Mouse (Mus musculus) neutrophil, adult 5-6 weeks (primary cell): ENCODE data around the gene Hhat. TPM values are rescaled to one million over a fixed set of nuclear protein-coding genes. Genes with fewer than 3 reads are reported as not detected.

ENCODE experiments used
- ATAC-seq: fragments of 151-379, 151-347 bp; 2 replicates; pipeline ENCODE4 v1.8.0; 2017; ENCODE audit warnings: mild to moderate bottlenecking, moderate TSS enrichment; ENCODE audit not compliant: insufficient number of reproducible peaks, poor library complexity, low FRiP score, severe bottlenecking; ENCODE audit errors: extremely low read depth
- total RNA-seq: library from RNA; stranded (forward); fragments of 200-1000 nt; gene quantifications from 2 replicates; pipeline ENCODE4 v1.2.3, GENCODE M21; 2017

The Hhat gene
- total RNA-seq, 1 experiment from 2014 or later, result 3.7 TPM

DNA sequence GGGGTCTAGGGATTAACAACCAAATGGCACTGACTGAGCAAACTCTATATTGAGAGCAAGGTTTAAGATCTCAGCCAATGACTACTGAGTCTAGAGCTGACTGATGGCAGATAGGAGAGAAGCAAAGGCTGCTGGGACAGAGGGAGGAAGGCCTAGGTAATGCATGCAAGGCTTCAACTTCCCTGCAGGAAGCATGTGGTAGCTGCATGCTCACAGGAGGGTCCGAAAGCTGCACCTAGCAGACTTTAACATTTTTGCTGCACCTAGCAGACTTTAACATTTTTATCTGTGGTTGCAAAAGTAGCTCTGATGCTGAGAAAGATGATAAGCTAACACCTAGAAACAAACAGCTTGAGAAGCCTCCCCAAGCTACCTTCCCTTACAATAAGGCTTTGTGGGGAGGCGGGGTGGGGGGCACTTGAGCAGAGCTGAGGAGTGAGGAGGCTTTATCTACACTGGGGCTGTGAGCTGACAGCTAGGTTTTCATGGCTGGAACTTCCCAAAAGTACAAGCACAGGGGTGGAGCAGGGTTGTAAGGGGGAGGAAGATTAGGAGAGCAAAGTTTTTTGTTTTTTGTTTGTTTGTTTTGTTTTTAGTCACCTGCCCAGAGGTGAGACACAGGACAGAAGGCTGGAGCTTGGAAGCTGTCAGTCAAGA, 239.4 kb downstream of the Hhat start:
- ATAC-seq, result no peak

DNA sequence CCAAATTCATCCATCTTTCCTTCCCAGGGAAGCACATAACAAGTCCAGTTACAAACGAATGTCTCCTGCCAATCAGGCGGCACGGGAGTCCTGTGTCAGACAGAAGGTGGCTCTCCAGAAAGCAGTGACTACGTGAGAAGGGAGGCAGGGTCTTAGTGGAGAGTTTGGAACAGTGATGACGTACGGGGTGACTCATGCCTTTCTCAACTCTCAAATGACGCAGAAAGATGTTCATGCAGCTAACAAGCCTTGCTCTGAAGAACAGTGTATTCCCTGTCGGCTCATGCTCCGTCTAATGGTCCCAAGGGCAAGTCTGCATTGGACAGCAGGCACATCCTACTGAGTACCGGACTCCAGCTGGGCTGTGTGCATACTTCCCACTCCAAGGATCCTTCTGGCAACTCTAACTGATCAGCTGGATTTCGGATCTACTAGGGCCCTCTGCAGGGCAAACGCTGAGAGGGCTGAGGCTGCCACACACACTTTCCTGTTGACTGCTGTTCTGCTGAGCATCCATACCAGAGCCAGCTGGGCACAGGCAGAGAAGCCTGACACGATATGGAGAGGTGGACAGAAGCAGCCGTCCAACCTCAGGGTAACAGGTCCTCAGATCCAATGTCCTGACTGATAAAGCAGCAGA, 245.2 kb downstream of the Hhat start:
- no peak for ATAC-seq

DNA sequence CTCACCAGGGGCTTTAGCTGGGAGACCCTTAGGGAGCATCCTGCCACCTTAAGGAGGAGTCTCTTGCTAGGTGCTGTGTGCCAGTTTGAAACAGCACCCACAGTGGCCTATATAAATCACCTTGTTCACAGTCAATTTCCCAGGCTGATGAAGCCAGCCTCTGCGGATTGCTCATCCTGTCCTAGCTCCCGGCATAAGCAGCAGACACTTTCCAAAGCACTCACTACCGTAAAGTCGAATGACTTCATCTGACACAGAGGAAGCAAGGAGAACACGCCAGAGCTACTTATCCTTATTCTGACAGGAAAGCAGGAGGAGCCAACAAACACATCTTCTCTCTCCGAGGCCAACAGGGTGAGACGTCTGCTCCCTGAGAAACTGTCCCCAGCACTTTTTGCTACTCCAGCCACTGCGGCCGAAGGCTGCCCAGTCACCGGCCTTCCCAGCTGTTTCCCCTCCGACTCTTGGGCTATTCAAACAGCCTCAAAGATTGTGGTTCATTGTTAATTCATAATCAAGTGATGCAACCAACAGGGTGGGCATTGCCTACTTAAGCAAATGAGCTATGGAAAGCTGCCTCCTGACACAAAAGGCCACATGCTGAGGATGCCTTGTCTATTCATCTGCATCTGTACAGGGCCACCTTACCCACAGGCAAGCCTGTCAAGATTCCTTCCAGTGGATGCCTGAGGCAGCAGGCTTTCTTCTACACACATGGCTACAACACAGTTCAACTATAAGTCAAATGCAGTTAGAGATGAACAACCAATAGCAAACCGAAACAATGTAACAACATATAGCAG, 248.4 kb downstream of the Hhat start:
- no peak for ATAC-seq

DNA sequence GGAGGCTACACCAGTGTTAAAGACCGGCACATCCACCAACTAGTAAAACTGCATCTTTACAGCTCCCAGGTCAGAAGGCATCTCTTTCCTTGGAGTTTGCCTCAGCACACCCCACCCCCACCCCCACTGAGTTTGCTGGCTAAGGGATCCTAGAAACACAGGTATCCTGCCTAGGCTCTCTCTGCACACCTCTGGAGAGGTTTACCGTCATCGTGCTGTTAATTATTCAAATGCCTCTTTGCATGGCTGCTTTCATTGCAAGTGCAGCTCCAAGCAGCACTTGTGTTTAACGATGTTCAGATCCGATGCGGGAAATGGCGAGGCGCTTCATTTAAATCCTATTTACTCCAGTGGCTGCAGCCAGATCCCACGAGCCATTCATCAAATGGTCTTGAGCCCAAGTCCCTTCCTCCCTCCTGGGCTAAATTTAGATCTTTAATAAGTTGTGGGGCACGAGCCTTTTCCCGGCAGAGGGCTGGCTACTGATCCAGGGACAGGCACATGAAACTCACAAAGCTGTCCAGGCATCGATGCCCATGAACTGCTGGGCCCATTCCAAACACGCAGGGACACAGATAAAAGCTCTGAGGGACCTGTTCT, 250.1 kb downstream of the Hhat start:
- ATAC-seq, result no peak

DNA sequence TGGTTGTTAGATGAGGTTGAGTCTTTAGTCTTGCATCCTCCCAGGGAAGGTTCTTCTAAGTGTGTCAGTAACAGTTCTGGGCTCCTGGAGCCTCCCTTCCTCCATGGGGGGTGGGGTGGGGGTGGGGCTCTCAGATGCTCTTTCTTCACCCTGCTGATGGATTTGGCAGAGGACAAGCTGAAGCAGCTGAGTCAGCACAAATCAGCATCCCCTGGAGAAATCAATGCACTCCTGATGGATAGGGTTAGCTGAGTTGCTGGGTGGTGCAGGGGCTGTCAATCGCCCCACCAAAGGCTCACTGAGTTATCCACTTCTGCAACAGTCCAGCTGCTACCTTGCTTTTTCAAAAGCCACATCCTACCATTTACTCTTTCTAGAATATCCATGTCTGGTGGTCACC, 251.3 kb downstream of the Hhat start:
- ATAC-seq, result no peak

DNA sequence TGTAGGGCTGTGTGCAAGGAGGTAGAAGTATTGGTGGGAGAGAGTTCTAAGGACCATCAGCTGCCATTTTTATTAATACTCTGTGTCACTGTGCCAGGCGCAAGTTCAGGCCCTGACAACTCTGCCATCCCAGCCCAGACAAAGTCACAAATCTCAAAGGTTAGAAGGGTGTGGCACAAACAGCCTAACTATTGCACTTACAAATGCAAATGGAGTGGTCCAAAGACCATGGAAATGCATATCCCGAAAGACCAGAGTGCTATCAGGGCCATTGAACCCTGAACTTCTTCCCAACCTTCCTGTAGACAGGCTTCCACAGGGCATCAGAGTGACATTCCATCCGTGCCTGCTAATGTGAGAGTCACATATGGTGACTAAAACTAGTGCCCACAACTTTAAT, 255.7 kb downstream of the Hhat start:
- ATAC-seq, result no peak

DNA sequence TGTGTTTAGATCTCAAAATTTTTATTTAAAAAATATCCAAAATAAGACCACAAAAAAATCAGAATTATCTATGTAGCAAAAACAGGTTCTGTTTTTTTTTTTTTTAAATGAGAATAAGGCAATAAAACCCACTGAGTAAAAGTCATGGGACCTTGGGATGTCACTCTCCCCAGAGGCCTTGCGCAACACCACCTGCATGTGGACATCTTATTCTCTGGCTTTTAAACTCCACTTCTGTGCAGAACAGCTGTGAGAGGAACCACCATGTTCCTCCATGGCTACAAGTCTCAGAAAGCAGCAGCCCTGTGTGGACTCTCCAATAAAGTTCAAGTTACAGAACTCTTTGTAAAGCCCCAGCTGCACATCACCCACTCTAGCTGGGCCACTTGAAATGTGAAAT, 258.2 kb downstream of the Hhat start:
- ATAC-seq, result no peak

DNA sequence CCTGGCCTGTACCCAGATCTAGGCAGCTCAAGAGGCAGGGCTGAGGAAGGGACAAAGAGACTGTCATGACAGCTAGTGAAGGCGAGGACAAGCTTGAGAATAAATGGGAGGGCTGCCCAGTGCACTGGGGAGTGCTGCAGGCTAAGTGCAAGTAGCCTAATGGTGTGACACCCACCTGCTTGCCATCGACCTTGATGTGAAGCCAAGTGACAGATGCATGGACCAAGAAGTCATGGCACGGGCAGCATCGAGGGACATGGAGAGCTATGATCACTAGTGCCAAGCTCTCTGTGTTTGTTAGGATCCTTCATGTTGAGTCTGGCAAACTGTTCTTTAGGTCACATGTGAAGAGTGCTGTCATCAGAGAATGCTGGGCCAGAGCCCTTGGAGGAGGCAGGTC, 267.4 kb downstream of the Hhat start:
- no peak for ATAC-seq

DNA sequence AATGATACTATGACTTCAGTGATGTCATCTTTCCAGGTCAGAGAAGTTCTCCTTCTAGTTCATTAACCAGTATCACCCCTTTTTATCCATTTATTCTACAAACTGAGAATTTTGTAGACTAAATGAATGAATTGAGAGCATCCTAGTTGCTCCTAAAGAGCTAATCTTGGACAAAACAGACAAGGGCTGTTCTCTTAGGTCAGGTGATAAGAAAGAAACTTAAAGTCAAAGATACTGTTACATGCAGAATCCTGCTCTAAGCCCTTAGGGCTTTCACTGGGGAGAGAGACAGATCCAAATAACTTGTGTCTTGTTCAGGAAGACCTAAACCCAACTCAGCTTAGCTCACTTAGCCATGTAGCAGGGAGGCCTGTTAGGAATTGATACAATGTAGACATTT, 268.2 kb downstream of the Hhat start:
- ATAC-seq, result no peak

DNA sequence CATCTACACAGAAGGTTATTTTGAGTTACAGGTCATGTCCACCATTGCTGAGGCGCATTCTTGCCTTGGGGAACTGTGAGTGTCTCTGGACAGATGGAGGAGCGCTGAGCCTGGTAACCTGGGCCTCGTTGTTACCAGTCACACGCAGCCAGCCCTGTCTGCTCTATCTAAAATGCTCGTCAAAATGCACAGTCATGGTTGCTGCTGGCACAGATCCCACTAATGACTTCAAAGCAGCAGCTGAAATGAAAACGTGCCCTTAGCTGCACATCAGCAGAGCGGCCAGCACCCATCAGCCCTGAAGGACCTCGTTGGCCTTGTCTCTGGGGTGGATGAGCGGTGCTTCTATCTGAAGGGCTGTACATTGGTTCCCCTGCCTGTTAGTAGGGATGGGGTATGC, 269.0 kb downstream of the Hhat start:
- no peak for ATAC-seq

DNA sequence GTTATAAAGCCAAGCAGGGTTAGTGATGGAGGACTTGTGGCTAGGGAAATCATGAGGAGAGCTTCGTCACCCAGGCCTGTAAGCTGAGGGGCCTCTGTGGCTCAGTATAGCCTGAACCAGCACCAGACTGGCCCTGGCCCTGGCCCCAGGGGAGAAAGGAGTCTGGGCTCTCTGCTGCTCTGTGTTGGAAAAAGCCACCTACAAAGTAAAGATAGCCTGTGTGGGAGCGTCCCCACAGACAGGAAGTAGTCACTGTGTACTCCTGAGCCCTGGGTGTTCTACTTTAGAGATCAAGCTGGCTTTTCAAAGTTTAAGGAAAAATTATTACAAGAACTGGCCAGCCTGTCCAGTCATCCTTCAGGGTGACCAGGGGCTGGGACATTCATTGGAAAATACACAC, 273.5 kb downstream of the Hhat start:
- no peak for ATAC-seq

DNA sequence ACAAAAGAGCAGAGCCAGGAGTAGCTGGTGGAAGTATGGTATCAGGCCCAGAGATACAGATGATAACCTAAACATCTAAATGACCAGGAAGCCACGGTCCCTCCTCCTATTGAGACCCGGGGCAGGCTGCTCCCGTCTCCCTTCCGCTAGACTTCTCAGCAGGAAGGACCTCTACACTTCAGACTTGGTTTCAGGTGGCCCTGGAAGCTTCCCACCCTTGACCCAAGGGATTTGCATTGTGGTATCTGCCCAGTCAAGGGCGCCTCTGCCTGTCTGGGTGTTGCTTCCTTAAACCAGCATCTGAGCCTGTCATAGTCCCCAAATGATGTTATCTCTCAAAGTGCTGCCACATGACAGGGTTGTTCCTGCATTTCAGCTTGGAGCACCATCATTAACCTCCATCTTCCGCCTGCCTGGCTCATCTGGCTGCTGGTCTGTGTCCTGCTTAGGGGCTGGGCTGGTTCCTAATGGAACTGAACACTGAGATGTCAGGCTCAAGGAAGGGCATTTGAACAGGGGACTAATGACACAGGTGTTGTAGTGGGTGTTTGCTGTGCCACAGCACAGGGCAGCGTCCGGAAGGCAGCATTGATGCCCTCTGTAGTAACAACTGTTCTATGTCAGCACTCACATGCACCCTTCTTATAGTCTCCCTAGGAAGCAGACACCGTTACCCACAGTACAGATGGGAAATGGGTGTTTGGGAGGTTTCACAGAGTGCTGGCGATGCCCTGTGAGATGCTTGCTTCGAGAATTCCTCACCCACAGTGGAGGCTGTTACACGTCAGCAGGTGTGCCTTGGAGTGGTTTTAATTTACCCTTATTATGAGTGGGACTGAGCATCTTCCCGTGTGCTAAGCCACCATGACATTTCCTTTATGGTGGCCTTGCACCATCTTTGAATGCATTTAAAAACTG, 280.9 kb downstream of the Hhat start:
- ATAC-seq, result no peak

DNA sequence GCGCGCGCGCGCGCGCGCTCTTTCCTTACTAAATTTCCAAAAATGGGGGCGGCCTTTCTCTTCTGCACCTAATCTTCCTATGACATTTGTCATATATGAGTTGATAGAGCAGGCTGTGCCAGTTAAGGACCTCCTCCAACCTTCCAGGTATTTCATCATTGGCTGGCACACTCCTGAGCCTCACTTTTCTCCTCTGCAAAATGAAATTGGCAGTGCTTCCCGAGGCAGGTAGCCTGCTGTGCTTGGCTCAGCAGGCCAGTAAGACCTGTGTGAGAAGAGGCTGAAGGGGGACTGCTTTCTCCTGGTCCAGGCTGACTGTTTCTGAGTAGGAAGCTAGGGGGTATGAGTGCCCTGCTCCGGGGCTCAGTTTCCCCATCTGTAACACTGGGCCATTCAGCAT, 283.5 kb downstream of the Hhat start:
- no peak for ATAC-seq

DNA sequence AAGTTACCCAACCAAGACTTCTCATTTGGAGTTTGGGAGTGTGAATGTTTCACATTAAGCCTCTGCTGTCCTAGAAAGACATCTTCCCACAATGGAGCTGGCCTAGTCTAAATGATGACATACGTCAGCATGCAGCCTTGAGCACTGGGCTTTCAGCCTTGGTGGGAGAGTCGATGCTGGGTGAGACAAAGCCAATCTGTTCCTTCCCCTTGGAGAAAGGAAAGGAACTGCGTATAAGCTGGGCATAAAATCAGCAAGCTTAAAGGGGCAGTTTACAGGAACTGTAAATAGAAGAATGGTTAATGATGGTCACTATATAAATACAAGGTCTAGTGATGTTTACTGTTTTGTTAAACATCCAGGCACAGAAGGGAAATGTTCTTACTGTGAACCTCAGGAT, 286.0 kb downstream of the Hhat start:
- ATAC-seq, result no peak

DNA sequence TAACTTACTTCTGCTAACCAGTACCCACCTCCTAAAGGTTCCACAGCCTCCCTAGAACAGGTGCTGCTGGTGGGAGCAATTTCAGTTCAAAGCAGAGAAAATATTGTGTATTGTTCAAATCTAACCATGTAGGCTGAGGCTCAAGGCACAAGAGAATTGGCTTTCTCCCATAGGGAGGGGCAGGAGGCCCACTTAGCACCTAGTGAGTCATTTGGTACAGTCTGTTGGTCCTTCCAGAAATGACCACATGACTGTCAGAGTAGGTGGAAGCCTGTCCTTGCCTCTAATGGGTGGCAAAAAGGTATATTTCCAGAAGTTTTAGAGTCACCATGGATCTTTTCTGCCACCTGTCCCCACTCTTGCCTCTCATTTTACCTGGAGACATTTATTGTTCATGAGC, 289.6 kb downstream of the Hhat start:
- ATAC-seq, result no peak

DNA sequence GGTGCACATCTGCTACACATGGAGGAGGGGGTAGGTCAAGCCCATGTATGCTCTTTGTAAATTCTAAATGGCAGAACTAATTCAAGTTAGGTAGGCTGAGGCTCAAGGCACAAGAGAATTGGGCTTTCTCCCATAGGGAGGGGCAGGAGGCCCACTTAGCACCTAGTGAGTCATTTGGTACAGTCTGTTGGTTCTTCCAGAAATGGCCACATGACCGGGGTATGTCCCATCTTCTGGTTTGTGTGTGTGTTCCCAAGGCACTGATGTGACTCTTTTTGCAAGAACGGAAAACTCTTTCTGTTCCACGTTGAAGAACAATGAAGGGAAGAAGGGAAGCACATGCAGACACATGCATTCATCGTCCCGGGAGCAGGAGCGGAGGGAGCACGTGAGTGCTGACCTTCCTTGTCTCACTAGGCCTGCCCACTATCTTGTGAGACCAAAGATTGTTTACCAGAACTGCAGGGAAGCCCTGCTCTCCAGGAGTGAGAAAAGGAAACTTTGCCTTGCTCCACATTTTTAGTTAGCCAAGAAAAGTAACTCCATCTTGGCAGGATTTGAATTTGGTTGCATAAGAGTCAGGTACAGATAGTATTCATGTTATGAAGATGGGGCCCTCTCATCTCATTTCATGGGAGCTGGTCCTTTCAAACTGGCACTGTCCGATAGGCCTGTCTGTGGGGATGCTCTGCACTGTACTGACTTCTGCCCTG, 290.8 kb downstream of the Hhat start:
- no peak for ATAC-seq

DNA sequence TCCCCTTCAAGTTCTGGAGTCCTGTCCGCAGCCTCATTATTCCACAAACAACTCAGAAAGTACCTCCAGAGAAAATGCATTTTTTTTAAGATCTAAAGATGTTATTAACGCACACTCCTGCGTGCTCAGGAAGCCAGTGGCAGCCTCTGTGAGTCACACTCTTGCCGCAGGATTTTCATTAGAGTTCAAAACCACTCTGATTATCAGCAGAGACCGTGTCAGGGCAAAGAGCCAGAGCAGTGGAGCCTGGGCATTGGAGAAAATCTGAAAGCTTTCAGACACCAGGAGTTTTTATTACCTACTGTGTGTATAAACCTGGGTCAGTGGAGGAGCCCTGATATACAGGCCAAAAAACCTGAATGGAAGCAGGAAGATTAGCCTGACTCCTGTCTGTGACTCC, 292.8 kb downstream of the Hhat start:
- no peak for ATAC-seq

DNA sequence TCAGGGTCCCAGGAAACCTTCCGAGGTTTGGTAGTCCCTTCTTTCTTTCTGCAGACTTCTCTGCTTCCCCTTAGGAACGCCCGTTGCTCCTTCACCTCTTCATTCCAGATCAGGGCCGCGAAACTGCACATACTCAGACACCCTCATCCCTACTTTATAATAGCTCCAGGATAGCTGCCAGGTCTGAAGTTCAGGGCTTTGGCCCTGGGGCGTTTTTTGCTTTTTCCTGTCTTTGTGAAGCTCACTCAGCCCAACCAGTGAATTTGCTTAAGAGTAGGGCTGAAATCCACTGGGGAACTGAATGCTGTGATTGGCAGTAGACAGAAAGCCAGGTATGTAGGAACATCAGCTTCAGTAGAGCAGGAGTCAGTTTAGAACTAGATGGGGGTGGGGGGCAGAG, 293.5 kb downstream of the Hhat start:
- ATAC-seq, result no peak
